Comparison of ENCODE assay signal across 25 mouse cellular contexts in genomic region chr12:112806044-112806443, GRCm38 (mm10).
"Had no signal": no experiment of that assay in that cellular context is flagged by ENCODE, and none has a peak within 500 bp of the region (broad histone marks: within the 10 kb centered on the region; RNA-seq: fewer than 3 reads in every experiment).

No protein-coding gene starts in this region.

- DNase-seq: kidney, adult 18-20 months; kidney, adult 9 months; kidney, postnatal 25 days; layer of hippocampus, adult 9-11 months; left cerebral cortex, postnatal 4 days; liver, postnatal 0 days; lung, embryonic 14.5 days; right cerebral cortex, adult 18-20 months; right cerebral cortex, postnatal 14 days; right cerebral cortex, postnatal 4 days; thymus, adult 2 months; thymus, postnatal 14 days; thymus, postnatal 4 days had no signal

- H3K4me3 ChIP-seq: layer of hippocampus, adult 2 months; left cerebral cortex, adult 2 months; limb, embryonic 12.5 days; limb, embryonic 15.5 days; midbrain, embryonic 12.5 days; neural tube, embryonic 12.5 days; neural tube, embryonic 15.5 days had no signal

- H3K36me3 ChIP-seq: limb, embryonic 12.5 days; limb, embryonic 15.5 days; neural tube, embryonic 12.5 days; neural tube, embryonic 15.5 days had no signal

- H3K4me2 ChIP-seq: limb, embryonic 12.5 days; limb, embryonic 15.5 days; liver, embryonic 11.5 days; lung, embryonic 14.5 days; midbrain, embryonic 12.5 days; neural tube, embryonic 12.5 days; neural tube, embryonic 15.5 days had no signal

- H3K27ac ChIP-seq: layer of hippocampus, adult 2 months; left cerebral cortex, adult 2 months; limb, embryonic 12.5 days; limb, embryonic 15.5 days; liver, embryonic 14.5 days; macrophage; midbrain, embryonic 12.5 days; neural tube, embryonic 12.5 days; neural tube, embryonic 15.5 days; stomach, postnatal 0 days had no signal

- ATAC-seq: liver, postnatal 0 days; lung, postnatal 0 days had no signal

- H3K9ac ChIP-seq: limb, embryonic 12.5 days; limb, embryonic 15.5 days; liver, embryonic 14.5 days; liver, postnatal 0 days; lung, embryonic 14.5 days; midbrain, embryonic 12.5 days; neural tube, embryonic 12.5 days; neural tube, embryonic 15.5 days had no signal

- H3K9me3 ChIP-seq: limb, embryonic 12.5 days; limb, embryonic 15.5 days; midbrain, embryonic 12.5 days; neural tube, embryonic 12.5 days; neural tube, embryonic 15.5 days had no signal
